Mouse (Mus musculus): Measurements from ENCODE around the gene Tenm3.

GRCm38 (mm10) chr8:48188586-48188985 is 655.2 kb downstream of the Tenm3 start:
- TF ChIP-seq CTCF (IDR thresholded peaks at IDR 0.05; ENCODE audit: control insufficient read depth, insufficient read depth, insufficient read length) (no peak), USF1 (IDR thresholded peaks at IDR 0.05; ENCODE audit: low read depth) (no peak)
